Mouse (Mus musculus) midbrain, embryonic 11.5 days (tissue): ENCODE results near the gene Nono. TPM values are rescaled to one million over a fixed set of nuclear protein-coding genes. Genes with fewer than 3 reads are reported as not detected.
A peak's percentile ranks its signal among the peaks of the same experiment; 100 is the strongest.
"Not testable (repeated sequence)": the region's sequence is repeated elsewhere in the genome, so short reads cannot be mapped to it uniquely, and the experiment has no call there.

Experiments
- ATAC-seq: fragments of 200-750 bp; cut with Nextera tagmentation; 2 replicates; pipeline ENCODE4 v1.8.0; 2017; ENCODE audit warnings: moderate TSS enrichment, moderate library complexity; ENCODE audit not compliant: low FRiP score
- DNase-seq: peaks from one replicate; pipeline ENCODE4 v3.0.0; 2015; ENCODE audit warnings: low spot score; ENCODE audit errors: missing footprints
- H3K27ac ChIP-seq: fragments of 300-500 bp; sonication (generic); 2 replicates; pipeline ENCODE4 v1.5.1; 2014; ENCODE audit warnings: low read depth, low read length
- H3K27me3 ChIP-seq: fragments of 300-500 bp; sonication (generic); 2 replicates; pipeline ENCODE4 v1.6.1; 2014; ENCODE audit warnings: mild to moderate bottlenecking, low read length, moderate library complexity, mixed read lengths; ENCODE audit not compliant: control insufficient read depth, insufficient read depth
- H3K36me3 ChIP-seq: fragments of 300-500 bp; sonication (generic); 2 replicates; pipeline ENCODE4 v1.6.1; 2014; ENCODE audit warnings: mild to moderate bottlenecking, low read length, moderate library complexity, mixed read lengths; ENCODE audit not compliant: control insufficient read depth, insufficient read depth
- H3K4me1 ChIP-seq: fragments of 300-500 bp; sonication (generic); 2 replicates; pipeline ENCODE4 v1.6.1; 2014; ENCODE audit warnings: low read length; ENCODE audit not compliant: control insufficient read depth, insufficient read depth
- H3K4me2 ChIP-seq: fragments of 300-500 bp; sonication (generic); 2 replicates; pipeline ENCODE4 v1.6.1; 2014; ENCODE audit warnings: mild to moderate bottlenecking, moderate library complexity
- H3K4me3 ChIP-seq: fragments of 300-500 bp; sonication (generic); 2 replicates; pipeline ENCODE4 v1.5.1; 2014; ENCODE audit warnings: low read depth, low read length
- H3K9ac ChIP-seq: fragments of 300-500 bp; sonication (generic); 2 replicates; pipeline ENCODE4 v1.6.1; 2014; ENCODE audit warnings: low read length
- H3K9me3 ChIP-seq: fragments of 300-500 bp; sonication (generic); 2 replicates; pipeline ENCODE4 v1.6.1; 2016; ENCODE audit warnings: low read length; ENCODE audit not compliant: control insufficient read depth
- WGBS: fragments of 180-500 bp; shearing (Covaris S2); extraction: QIAGEN DNeasy Blood & Tissue Kit; methylation state at CpG from one replicate; pipeline ENCODE4 v1.1.7; 2014; 5-methylcytosine and 5-hydroxymethylcytosine counted together
- polyA plus RNA-seq: library from polyadenylated mRNA; unstranded; fragments of >200 nt; fragmentation: Nextera tagmentation; extraction: Ambion mirVana; gene quantifications from 2 replicates; pipeline ENCODE4 v1.2.1, GENCODE M21; 2014

The Nono gene
- polyA plus RNA-seq, 1 experiment from 2014 or later = 700 TPM

- Histone ChIP-seq H3K36me3 (peaks cover 2% of the 10 kb centered on the region), H3K27me3 (no peaks in the 10 kb centered on the region), H3K4me3 (no peak overlapping the region), H3K4me1 (no peaks in the 10 kb centered on the region), H3K9ac (no peak overlapping the region), H3K27ac (no peak overlapping the region), H3K9me3 (no peaks in the 10 kb centered on the region), H3K4me2 (no peak overlapping the region)
- WGBS = 80% methylated on average over 1 of the region's 1 CpGs
- DNase-seq = no peak
- no peak for ATAC-seq
Measured at GRCm38 (mm10) chrX:101451147-101451546, 22.0 kb downstream of the Nono start.

- H3K27ac ChIP-seq = no peak overlapping the region
- 76% methylated on average over 3 of the region's 3 CpGs for WGBS
- H3K4me1 ChIP-seq = no peaks in the 10 kb centered on the region
- H3K36me3 ChIP-seq = peaks cover 2% of the 10 kb centered on the region
- no peak overlapping the region for H3K4me2 ChIP-seq
- H3K4me3 ChIP-seq = no peak overlapping the region
- ATAC-seq (no peak), DNase-seq (no peak)
- H3K27me3 ChIP-seq = no peaks in the 10 kb centered on the region
- H3K9ac ChIP-seq = no peak overlapping the region
- H3K9me3 ChIP-seq = no peaks in the 10 kb centered on the region
Measured at GRCm38 (mm10) chrX:101451591-101451990, 22.5 kb downstream of the Nono start.

- no peak overlapping the region for H3K9ac ChIP-seq
- 98% methylated on average over 4 of the region's 4 CpGs for WGBS
- ATAC-seq = no peak
- H3K4me1 ChIP-seq = no peaks in the 10 kb centered on the region
- H3K27ac ChIP-seq = no peak overlapping the region
- H3K9me3 ChIP-seq = no peaks in the 10 kb centered on the region
- DNase-seq = no peak
- H3K4me2 ChIP-seq = no peak overlapping the region
- H3K4me3 ChIP-seq = no peak overlapping the region
- H3K36me3 ChIP-seq = no peaks in the 10 kb centered on the region
- H3K27me3 ChIP-seq = no peaks in the 10 kb centered on the region
Measured at GRCm38 (mm10) chrX:101472202-101472601, 43.1 kb downstream of the Nono start.

GRCm38 (mm10) chrX:101481604-101482350 is 52.7 kb downstream of the Nono start:
- Histone ChIP-seq H3K4me3 (no peak overlapping the region), H3K27ac (no peak overlapping the region), H3K4me2 (no peak overlapping the region), H3K36me3 (no peaks in the 10 kb centered on the region), H3K9me3 (no peaks in the 10 kb centered on the region), H3K4me1 (no peaks in the 10 kb centered on the region), H3K27me3 (no peaks in the 10 kb centered on the region), H3K9ac (no peak overlapping the region)
- WGBS = 77% methylated on average over 6 of the region's 6 CpGs
- DNase-seq (no peak), ATAC-seq (no peak)

GRCm38 (mm10) chrX:101486487-101487152 is 57.5 kb downstream of the Nono start:
- 20% methylated on average over 9 of the region's 12 CpGs for WGBS
- H3K9ac ChIP-seq, H3K27ac ChIP-seq, H3K9me3 ChIP-seq, ATAC-seq, H3K4me3 ChIP-seq, H3K36me3 ChIP-seq, H3K27me3 ChIP-seq, H3K4me2 ChIP-seq, H3K4me1 ChIP-seq: not testable (repeated sequence)
- peak; percentile 90 for DNase-seq

Other genes with a start within 250 kb of the Nono start
- gene Snx12, start 206.8 kb upstream of the Nono start, polyA plus RNA-seq = 61.5 and 66.6 TPM in 2 replicates
- gene Foxo4, start 174.8 kb upstream of the Nono start, polyA plus RNA-seq = 1.3 and 1.7 TPM in 2 replicates
- gene Gm614, start 165.3 kb upstream of the Nono start, polyA plus RNA-seq = not detected in 2 replicates
- gene Il2rg, start 161.1 kb upstream of the Nono start, polyA plus RNA-seq = 4.1 and 4.3 TPM in 2 replicates
- gene Gm20489, start 160.3 kb upstream of the Nono start, polyA plus RNA-seq = not detected in 2 replicates
- 37.9 and 39.5 TPM in 2 replicates for gene Med12, start 155.3 kb upstream of the Nono start, polyA plus RNA-seq
- gene Nlgn3, start 130.2 kb upstream of the Nono start, polyA plus RNA-seq = 21.7 and 24.2 TPM in 2 replicates
- not detected in 2 replicates for gene Gjb1, start 52.9 kb upstream of the Nono start, polyA plus RNA-seq
- gene Zmym3, start 8.5 kb upstream of the Nono start, polyA plus RNA-seq = 17.0 and 20.4 TPM in 2 replicates
- gene Itgb1bp2, start 19.8 kb downstream of the Nono start, polyA plus RNA-seq = 1.1 and 1.9 TPM in 2 replicates
- gene Taf1, start 103.4 kb downstream of the Nono start, polyA plus RNA-seq = 20.5 and 25.7 TPM in 2 replicates
- 237 and 262 TPM in 2 replicates for gene Ogt, start 210.7 kb downstream of the Nono start, polyA plus RNA-seq